Mouse (Mus musculus): ENCODE measurements around the gene Igsf21.
A peak's percentile ranks its signal among the peaks of the same experiment; 100 is the strongest.

Igsf21 gene

DNA sequence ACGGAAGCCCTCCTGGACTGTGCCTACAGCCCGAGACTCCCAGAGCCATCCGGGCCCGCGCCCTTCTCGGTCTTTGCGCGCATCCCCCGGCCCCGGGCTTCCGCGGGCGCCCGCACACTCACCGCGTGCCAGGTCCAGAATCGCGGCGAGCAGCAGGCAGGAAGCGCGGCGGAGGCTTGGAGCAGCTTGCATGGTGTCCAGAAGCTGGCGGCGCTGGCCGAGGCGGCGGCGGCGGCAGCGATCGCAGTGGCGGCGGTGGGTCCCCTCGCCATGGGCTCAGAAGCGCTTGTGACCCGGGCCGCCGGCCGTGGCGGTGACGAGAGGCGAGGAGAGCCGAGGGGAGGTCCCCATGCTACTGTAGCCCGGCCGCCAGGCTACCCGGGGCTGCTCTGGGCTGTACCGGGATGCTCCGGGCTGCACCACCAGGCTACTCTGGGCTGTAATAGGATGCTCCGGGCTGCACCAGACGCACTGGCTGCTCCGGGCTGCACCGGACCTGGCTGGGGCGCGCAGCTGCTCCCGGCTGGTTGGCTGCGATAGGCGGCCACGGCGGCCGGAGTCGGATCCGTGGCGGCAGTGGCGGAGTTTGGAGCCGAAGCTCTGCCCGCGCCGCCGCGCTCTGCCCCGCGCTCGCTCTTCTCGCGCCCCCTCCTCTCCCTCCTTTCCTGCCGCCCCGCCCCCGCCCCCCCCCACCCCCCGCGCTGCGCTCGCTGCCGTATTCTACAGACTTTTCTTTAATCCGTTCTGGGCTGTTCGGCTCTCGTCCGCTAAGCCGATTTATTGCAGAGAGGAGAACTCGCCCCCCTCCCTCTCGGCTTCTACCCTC lies at the start of gene Igsf21:
Gene Igsf21 (minus strand): TSS at position 605 of the 826 bp plus-strand sequence.
- peak; percentile 32 for DNase-seq

DNA sequence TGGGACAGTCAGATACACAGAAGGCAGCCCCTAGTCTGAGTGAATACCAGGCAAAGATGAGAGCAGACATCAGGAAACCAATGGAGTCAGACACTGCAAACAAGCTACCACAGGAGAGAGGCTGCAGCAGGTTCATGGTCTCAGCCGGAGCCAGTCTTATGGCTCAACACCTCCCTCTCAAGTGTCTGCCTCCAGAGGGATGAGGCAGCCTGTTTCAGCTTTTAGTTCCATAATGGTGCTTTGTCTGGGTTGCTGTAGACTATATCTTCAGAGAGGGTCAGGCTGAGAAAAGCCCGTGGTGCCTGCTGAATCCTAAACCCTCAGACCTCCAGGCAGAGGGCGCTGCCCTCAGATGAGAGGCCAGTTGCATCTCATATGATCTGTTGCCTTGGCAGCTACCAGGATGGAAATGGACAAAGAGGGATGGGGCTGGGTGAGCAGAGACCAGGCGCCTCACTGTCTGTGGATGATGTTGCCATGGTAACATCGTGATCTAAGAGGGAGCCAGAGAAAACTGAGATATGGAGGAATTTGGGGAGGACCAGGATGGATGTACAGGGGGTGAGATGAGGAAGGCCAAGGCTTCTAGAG lies 39.2 kb upstream of the Igsf21 start:
- DNase-seq = peak; percentile 34

DNA sequence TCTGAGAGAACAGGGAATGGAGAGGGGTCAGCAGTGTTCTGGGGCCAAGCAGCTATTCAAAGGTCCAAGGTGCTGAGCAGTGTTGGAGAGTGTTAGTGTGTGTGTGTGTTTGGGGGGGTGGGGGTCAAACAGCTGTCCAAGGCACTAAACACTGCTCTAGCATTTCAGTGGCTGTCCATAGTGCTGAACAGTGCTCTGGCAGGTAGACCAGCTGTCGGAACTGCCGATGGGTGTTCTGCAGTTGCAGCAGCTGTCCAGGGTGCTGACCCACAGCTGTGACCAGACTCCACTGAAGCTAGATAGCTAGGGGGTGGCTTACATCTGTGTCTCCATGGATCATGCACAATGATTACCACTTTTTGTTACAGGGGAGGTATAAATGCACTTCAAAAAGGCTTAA lies 36.8 kb upstream of the Igsf21 start:
- no peak for DNase-seq

DNA sequence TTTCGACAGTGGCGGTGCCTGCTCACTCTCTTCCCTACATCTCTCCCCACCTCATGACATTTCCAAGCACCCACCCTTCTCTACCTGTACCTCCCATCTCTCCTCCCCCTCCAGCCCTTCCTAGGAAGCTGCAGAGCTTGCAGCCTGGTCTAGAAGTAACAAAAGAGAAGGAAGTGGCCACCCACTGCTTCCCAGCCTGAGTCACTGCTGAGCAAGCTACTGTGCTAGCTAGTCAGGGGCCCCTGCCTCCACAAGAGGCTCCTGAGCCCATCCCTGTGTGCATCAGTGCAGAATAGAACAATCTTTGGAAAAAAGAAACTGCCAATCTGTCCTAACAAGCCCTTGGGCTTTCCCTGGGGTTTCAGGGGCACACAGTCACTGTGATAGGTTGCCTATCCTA lies 31.7 kb upstream of the Igsf21 start:
- peak; percentile 79 for DNase-seq

DNA sequence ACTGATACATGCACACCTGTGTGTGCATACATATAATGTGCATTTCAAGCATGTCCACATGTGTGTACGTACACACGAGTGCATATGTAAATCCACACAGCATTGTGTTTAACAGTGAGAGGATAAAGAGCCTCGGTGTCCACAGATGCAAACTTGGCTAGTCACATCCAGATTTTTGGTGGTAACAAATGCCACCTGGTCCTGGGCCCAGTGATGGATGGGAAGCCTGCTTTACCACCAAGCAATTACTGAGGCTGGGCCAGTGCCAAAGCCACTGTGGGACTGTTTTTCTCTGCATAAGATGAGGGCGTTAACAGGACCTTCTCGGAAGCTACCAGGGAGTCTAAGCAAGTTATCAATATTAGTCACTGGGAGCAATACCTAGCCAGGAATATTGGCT lies 25.3 kb upstream of the Igsf21 start:
- no peak for DNase-seq

DNA sequence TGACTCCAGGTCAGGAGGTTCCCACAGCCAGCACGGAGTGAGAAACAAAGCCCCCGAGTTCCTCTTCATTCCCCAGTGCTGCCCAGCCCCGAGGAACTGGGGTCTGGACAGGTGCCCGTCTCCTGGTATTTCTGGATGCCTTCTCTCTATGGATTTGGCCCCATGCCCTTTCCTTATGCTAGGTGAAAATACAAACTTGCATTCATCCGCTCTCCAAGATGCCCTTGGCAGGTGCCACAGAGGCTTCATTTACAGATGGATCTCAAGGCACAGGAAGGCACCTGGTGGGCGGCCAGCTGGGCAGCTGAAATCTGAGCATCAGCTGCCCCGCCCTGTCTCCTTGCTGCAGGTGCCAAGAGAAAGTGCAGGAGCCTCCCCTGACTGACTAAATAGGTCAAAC lies 23.9 kb upstream of the Igsf21 start:
- no peak for DNase-seq

DNA sequence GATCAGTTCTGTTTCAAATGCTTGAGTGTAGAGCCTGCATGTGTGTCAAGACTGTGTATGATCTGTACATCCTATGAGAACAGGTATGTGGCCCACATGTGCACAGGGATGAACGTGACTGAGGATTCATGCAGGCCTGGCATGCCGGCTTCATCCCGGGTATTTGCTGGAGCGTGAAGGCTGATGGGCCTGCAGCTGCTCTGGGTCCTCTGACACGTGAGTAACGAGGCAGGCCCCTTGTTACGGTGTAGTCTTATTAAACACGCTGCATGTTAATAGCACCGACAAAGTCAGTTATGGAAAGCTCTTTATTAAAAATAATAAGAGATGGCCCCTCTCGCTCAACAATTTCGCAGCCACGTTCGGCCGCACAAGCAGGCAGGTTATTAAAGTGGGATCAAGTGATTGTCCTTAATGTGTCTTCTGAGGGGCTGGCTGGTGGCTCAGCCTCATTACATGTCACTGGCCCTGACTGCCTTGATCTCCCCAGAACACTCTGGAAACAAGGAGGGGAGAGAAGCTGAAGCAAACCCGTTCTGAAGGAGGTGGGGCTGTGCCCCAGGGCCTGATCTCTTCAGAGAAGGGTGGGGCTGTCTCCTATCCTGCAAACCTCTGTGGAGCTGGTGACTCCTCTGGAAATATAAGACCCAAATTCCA lies 22.7 kb upstream of the Igsf21 start:
- DNase-seq = no peak

DNA sequence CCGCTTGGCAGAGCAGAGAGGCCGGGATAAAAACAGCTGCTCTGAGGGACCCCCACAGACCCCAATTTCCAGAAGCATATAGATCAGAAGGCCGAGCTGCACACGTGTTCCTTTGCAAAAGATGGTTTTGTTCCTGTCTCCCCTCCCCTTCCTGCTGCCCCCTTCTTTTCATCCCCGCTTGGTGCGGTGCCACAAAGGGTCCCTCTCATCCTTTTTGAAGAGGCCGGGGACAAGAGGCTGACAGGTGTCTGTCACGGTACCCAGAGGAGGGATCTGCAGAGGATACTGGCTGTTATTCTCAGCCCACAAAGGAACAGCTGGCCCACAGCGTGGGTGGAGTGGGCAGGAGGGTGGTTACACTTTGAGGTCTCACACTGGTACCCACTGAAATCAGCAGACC lies 21.3 kb upstream of the Igsf21 start:
- no peak for DNase-seq

DNA sequence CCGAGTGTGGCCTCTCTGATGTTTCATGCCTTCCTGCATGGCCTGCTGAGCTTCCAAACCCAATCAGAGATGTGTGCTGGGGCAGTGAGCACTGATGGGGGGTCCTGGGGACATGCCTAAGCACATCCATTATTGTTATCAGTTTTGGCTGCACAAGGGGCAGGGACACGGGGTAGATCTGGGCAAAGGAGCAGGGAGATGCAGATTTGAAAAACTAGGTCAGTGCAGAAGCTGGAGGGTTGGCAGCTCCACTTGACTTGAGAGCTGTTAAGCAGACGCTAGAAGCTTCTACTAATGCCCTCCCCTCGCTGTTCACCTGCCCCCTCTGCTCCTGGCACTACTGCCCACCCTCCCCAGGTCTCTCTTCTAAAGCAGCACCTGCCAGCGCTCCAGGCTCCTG lies 20.5 kb upstream of the Igsf21 start:
- no peak for DNase-seq

DNA sequence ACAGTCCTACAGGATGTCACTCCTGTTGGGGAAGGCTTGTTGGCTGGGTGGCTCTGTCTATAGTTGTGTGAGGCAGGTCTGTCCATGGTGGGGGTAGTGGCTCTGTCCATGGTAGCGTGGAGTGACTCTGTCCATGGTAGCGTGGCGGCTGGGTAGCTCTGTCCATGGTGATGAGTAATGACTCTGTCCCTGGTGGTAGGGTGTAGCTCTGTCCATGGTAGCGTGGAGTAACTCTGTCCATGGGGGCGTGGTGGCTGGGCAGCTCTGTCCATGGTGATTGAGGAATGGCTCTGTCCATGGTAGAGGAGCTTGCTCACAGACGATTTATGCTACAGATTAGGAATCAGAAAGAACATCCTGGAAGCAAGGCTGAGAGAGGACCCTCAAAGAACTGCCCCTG lies 12.4 kb upstream of the Igsf21 start:
- DNase-seq = no peak

DNA sequence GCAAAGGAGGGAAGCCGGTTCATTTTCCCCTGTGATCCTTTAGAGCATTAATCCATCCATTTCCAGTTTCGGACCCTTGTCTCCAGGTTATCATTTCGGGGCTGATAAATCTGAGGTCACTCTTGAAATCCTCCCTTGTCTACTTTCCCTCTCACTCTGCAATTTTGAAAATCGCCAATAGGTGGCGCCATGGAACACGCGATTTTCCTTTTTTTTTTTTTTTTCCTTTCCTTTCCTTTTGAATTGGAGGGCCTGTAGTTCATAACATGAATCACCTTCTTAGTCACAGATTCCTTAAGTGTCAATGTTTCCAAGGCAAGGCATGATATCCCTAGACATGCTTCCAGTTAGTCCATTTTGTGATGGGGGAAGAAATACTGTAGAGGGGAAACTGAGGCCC lies 5.8 kb upstream of the Igsf21 start:
- no peak for DNase-seq

DNA sequence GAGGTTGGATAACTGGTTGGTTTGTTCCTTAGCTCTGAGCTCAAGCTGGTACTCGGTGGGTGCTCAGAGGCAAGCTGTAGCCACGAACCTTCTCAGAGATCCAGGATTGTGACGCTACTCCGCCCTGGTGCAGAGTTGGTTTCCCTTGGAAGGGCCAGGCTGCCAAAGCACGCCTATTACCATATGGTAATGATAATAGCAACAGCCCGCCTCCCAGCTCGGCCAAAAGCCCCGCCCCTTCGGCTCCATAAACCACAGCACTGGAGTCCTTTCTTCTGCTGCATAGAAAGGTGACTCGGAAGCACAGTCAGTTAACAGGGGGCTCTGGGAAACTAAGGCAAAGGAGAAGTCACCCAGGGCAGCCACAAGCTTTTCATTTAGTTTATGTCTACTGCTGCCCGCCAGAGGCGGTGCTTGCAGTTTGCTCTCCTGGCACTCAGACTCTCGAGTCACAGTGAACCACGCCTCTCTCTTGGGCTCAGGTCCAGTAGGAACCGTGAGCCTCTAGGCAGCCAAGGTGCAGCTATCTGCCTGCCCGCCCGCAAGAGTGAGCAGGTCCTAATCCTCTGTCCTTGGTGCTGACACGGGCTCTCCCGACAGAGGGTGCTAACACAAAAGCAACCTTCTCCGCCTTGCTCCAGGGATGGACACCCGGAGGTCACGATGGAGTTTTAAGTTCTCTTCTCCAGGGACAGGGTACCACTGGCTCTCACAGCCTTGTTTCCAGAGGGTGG lies 2.6 kb upstream of the Igsf21 start:
- peak; percentile 39 for DNase-seq

DNA sequence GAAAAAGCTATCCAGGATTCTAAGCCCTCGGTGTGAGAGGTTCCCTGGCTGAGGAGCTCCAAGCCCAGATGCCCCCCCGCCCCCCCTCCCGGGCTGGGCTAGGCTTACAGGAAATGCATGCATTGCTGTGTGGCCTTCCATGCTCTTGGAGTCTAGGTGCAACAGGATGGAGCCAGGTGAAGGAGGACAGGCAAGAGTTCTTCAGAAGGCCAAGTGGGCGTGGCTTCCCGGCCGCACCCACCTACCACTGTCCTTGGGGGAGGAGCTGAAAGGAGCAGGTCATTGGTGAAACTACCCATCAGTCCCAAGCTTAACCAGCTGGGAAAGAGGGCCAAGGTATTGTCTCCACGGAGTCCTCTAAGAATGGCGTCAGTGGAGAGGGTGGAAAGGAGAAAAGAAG lies 1.8 kb upstream of the Igsf21 start:
- DNase-seq = no peak

DNA sequence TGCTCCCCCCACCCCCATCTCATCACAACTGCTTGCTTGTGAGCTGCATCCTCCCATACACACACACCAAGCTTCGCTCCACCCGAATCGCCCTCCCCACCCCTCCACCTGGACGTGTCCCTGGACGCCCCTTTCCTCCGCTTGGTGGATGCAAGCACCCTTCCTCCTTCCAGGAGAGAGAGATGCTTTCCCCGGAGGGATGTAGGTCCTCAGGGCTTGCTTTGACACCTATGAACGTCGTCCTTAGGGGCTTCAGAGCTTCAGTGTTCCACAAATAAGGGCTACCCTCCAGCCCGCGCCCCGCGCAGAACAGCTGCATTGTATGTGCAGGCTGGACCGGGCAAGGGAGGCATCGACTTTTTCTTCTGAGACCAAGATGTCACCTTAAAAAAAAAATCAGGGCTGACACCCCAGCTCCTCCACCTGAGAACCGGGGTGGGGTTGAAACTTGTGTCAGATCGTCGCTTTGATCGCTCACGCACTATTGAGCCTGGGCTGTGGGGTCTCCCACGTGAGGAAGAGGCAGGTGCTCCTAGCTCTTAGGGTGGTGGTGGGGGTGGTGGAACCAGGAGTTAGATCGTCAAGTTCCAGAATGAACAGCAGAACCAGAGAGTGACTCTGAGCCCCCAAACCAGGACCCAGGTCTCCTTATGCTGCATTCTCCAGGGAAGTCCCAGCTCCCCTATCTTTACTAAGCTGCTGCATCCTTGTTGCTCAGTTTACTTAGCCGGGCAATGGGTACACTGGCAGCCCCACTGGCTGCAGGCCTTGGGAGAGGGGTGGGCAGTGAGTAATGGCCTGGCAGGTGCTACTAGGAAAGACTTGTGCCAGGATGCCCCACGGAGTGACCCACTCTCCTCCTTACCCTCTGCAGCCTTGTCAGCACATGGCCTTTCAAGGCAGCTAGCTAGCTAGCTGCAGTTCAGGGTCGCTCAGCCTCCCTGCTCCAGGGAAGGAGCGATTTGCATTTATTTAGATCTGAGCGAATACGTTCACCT lies 721 bp upstream of the Igsf21 start:
- no peak for DNase-seq

DNA sequence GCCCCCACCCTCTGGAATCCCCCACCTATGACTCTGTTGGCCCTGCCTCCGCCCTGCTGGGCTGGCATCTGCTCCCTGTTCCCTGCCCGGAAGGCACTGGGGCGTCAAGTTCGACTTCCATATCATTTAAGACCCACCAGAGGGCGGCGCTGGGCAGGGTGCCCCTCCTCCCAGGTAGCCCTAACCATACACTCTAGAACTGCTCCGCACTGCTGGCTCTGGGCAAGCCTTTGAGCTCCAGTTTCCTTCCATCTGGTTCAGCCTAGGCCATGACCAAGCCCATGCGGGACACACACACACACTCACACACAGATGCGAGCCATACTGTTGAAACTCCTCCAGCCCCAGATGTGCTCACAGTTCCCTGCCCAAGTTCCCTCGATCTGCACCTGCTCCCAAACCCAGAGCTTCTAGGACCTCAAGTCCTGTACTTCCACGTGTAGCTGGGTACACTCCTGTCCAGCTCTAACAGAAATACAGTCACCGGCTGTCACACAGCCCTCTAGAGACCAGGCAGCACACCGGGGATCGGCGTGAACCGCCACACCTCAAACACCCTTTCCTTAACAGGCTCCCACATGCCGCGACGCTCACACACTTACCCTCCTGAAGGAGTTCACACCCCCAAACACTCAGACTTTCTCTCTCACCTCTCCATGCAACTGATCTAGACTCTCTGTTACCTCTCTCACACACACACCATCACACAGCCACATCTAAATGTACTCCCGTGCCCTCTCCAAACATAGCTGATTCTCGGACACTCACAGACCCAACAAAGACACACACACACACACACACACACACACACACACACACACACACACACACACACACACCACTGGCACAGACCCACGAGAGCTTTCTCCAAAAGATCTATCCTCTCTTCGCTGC lies 1.1 kb downstream of the Igsf21 start:
- DNase-seq = peak; percentile 40

DNA sequence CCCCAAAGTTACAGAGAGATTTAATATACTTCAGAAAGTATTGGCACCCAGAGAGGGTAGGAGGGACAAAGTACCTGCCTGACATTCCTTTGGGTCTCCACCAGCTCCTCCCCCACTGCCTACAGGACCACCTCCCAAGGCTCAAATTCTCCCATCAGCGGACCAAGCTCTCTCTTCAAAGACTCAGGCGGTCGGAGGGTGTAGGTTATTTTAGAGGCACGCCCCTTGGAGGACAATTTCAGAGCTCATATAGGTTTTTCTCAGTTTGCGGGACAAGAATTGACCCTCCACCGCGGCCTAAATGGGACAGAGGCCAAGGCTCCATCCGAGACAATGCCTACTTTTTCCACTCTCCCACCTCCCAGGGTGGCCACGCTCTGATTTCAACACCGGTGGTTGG lies 1.7 kb downstream of the Igsf21 start:
- DNase-seq = no peak

DNA sequence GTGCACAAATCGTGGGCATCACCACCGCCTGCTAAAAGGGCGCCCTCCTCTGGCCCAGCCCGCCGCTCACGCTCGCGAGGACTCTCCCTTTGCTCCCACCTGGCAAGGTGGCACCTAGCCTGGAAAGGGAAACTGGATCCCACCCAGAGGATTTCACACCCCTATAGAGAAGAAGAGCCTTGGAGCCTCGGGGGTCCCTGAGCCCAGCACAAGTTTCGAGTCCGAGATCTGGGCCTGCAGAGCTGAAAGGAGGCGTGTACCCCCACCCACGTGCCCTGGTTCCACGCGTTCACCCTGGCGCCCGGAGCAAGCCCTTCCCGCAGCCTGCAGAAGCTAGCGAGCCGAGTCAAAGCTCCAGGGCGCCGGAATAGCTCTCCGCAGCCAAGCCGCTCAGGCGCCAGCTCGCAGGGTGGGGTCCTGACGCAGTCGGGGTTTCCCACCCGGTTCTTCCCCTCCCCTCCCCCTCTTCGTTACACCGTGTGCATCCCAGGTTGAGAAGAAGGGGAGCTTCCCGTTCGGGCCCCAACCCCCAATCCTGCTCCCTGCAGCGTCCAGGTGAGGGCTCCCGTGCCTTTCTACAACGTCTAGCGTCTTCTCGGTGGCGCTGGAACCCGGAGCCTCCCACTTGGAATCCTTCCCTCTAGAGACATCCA lies 2.3 kb downstream of the Igsf21 start:
- peak; percentile 30 for DNase-seq

DNA sequence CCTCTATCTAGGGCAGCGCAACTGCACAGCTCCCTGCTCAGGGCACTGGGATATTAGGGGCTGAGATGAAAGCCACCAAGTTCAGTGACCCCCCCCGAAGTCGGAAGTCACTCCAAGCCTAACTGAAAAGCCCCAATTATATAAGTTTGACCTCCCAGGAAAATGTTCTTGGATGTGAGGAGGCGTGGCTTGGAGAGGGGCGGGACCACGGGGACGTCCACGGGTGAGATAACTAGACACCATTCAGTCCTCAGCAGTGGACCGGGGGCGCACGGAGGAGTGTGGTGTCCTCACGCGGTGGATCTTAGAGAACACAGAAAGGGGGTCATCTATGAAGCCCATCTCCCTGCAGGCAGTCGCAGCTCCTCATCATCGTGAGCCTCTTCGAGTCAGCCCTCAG lies 3.4 kb downstream of the Igsf21 start:
- DNase-seq = no peak

DNA sequence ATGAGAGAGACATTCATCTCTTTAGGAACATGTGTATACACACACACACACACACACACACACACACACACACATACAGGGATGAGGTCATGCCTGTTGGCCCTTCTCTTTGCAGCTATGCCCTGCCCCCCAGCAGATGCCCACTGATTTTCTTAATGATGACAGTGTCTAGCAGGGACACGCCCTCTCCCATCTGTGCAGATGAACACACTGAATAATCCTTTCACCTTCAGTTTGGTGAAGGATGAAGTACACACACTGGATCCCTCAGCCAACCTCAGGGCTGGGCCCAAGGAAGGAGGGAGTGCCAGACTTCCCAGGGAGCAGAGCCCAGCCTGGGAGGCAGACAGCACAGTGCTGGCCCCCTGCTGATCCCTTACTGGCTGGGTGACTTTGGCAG lies 4.3 kb downstream of the Igsf21 start:
- no peak for DNase-seq

DNA sequence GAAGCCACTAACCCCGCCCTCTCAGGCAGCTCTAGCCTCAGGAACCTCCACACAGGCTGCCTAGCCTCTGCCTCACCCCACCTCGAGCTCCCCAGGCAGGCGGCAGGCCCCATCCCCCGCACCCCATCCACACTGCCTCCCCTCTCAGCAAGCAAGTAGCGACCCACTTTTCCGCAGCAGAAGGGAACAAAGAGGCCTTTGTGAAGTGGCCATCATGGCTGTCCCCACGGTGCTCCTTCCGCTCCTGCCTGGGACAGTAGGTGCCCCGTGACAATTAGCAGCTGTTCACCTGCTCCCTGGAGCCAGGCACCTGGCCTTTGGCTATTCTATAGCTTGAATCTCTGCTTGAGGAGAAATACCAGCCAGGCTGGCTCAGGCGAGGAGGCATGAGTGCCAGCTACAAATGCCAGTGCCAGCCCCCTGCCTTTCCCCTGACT lies 9.3 kb downstream of the Igsf21 start:
- peak; percentile 51 for DNase-seq
